Mouse (Mus musculus) limb, embryonic 12.5 days (tissue): ENCODE results near the gene Serpinf1. TPM values are rescaled to one million over a fixed set of nuclear protein-coding genes. Genes with fewer than 3 reads are reported as not detected.

Experiments
- ATAC-seq: fragments of 200-750 bp; cut with Nextera tagmentation; 2 replicates; pipeline ENCODE4 v1.8.0; 2017; ENCODE audit warnings: low read depth, moderate TSS enrichment; ENCODE audit not compliant: insufficient number of reproducible peaks, insufficient read depth, low FRiP score, low TSS enrichment
- H3K27ac ChIP-seq: fragments of 300-500 bp; sonication (generic); 2 replicates; pipeline ENCODE4 v1.5.1; 2016; ENCODE audit warnings: mild to moderate bottlenecking, moderate library complexity
- H3K27me3 ChIP-seq: fragments of 300-500 bp; sonication (generic); 2 replicates; pipeline ENCODE4 v1.6.1; 2016; ENCODE audit warnings: mild to moderate bottlenecking, moderate library complexity
- H3K36me3 ChIP-seq: fragments of 300-500 bp; sonication (generic); 2 replicates; pipeline ENCODE4 v1.6.1; 2016; ENCODE audit warnings: mild to moderate bottlenecking, moderate library complexity
- H3K4me1 ChIP-seq: fragments of 300-500 bp; sonication (generic); replicated peaks from 2 replicates; pipeline ENCODE4 v1.6.1; 2016
- H3K4me2 ChIP-seq: fragments of 300-500 bp; sonication (generic); 2 replicates; pipeline ENCODE4 v1.6.1; 2016; ENCODE audit warnings: mild to moderate bottlenecking, moderate library complexity
- H3K4me3 ChIP-seq: fragments of 300-500 bp; sonication (generic); replicated peaks from 2 replicates; pipeline ENCODE4 v1.5.1; 2016; ENCODE audit warnings: mild to moderate bottlenecking
- H3K9ac ChIP-seq: fragments of 300-500 bp; sonication (generic); replicated peaks from 2 replicates; pipeline ENCODE4 v1.6.1; 2016; ENCODE audit warnings: mild to moderate bottlenecking, moderate library complexity
- H3K9me3 ChIP-seq: fragments of 300-500 bp; sonication (generic); 2 replicates; pipeline ENCODE4 v1.6.1; 2016; ENCODE audit warnings: mild to moderate bottlenecking, moderate library complexity
- WGBS: fragments of 180-500 bp; shearing (Covaris S2); methylation state at CpG from one replicate; pipeline ENCODE4 v1.1.7; 2016; 5-methylcytosine and 5-hydroxymethylcytosine counted together
- polyA plus RNA-seq: library from polyadenylated mRNA; unstranded; fragments of >200 nt; fragmentation: Nextera tagmentation; extraction: Ambion mirVana; gene quantifications from 2 replicates; pipeline ENCODE4 v1.2.1, GENCODE M21; 2016

The Serpinf1 gene
- polyA plus RNA-seq, 1 experiment from 2014 or later, result 177 TPM

- ATAC-seq, result no peak
These were observed 18.5 kb upstream of the Serpinf1 start for GRCm38 (mm10) chr11:75441034-75441433.

GRCm38 (mm10) chr11:75439951-75440350 lies 17.4 kb upstream of the Serpinf1 start:
- no peak overlapping the region for H3K9ac ChIP-seq
- H3K27ac ChIP-seq, result no peak overlapping the region
- no peak overlapping the region for H3K4me2 ChIP-seq
- H3K36me3 ChIP-seq, result peaks cover 18% of the 10 kb centered on the region
- no peak for ATAC-seq
- H3K9me3 ChIP-seq, result no peaks in the 10 kb centered on the region
- H3K27me3 ChIP-seq, result no peaks in the 10 kb centered on the region
- no peaks in the 10 kb centered on the region for H3K4me1 ChIP-seq
- WGBS, result 82% methylated on average over 3 of the region's 3 CpGs
- no peak overlapping the region for H3K4me3 ChIP-seq

More at GRCm38 (mm10) chr11:75441034-75441433, 18.5 kb upstream of the Serpinf1 start:
- Histone ChIP-seq H3K4me3 (no peak overlapping the region), H3K27me3 (no peaks in the 10 kb centered on the region), H3K27ac (no peak overlapping the region), H3K9me3 (no peaks in the 10 kb centered on the region), H3K4me2 (no peak overlapping the region), H3K9ac (no peak overlapping the region), H3K36me3 (peaks cover 25% of the 10 kb centered on the region), H3K4me1 (no peaks in the 10 kb centered on the region)
- 77% methylated on average over 7 of the region's 7 CpGs for WGBS

DNA sequence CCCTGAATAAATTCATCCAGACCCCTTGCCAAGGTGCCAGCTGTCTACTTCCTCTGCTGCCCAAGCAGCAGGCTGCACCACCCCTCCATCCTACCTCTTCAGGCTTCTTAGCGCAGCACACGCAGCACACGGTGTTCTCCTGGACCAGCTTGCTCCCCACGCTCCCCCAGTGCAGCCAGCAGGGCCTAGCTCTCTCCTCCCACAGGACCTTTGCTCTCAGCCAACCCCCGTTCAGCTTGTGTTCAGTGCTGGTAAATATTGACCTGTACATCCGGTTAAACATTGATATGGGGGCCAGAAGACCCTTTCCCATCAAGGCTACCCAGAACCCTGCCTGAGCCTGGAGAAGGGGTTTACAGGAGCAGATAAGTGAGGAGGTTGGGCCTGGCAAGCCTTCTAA lies 16.9 kb upstream of the Serpinf1 start, which contains the start of gene Serpinf2:
TSS of gene Serpinf2 (minus strand) at position 229 of the 400 bp plus-strand sequence.
- no peak within 1 kb of the TSS for H3K4me3 ChIP-seq
- no peaks in the 10 kb centered on the region for H3K4me1 ChIP-seq
- no peak for ATAC-seq
- no peak within 1 kb of the TSS for H3K9ac ChIP-seq
- 90% methylated on average over 6 of the region's 6 CpGs for WGBS
- peaks cover 3% of the 10 kb centered on the region; the same call in 1 of the 2 replicates for H3K9me3 ChIP-seq
- H3K27ac ChIP-seq, result no peak within 1 kb of the TSS
- H3K27me3 ChIP-seq, result no peaks in the 10 kb centered on the region
- H3K36me3 ChIP-seq, result peaks cover 18% of the 10 kb centered on the region
- H3K4me2 ChIP-seq, result no peak within 1 kb of the TSS

GRCm38 (mm10) chr11:75438804-75439203 lies 16.3 kb upstream of the Serpinf1 start:
- 87% methylated on average over 3 of the region's 3 CpGs for WGBS
- H3K4me3 ChIP-seq, result no peak overlapping the region
- no peak overlapping the region for H3K4me2 ChIP-seq
- no peak for ATAC-seq
- no peak overlapping the region for H3K9ac ChIP-seq
- H3K9me3 ChIP-seq, result peaks cover 6% of the 10 kb centered on the region; the same call in 1 of the 2 replicates
- H3K36me3 ChIP-seq, result peaks cover 18% of the 10 kb centered on the region
- no peaks in the 10 kb centered on the region for H3K4me1 ChIP-seq
- H3K27ac ChIP-seq, result no peak overlapping the region
- no peaks in the 10 kb centered on the region for H3K27me3 ChIP-seq

DNA sequence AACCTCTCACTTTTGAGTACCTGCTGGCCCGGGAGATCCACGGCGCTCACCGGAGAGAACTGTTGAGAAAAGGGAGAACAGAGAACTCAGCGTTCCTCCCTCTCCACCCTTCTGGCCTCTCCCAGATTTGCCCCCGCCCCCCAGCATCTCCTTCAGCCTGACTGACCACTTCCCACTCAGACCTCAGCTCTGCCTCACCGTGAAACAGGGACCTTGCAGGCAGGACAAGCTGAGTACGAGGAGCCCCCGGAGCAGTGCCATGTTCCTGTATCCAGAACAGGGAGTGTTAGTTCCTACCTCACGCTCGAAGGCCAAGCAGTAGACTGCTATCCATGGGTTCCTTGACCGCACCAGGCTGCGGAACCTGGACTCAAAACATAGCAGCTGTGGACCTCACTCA lies 15.7 kb upstream of the Serpinf1 start:
- no peak for ATAC-seq
- H3K9me3 ChIP-seq, result peaks cover 6% of the 10 kb centered on the region; the same call in 1 of the 2 replicates
- no peak overlapping the region for H3K9ac ChIP-seq
- peaks cover 15% of the 10 kb centered on the region for H3K36me3 ChIP-seq
- H3K27me3 ChIP-seq, result no peaks in the 10 kb centered on the region
- no peaks in the 10 kb centered on the region for H3K4me1 ChIP-seq
- no peak overlapping the region for H3K4me2 ChIP-seq
- no peak overlapping the region for H3K27ac ChIP-seq
- no peak overlapping the region for H3K4me3 ChIP-seq
- 81% methylated on average over 13 of the region's 13 CpGs for WGBS

DNA sequence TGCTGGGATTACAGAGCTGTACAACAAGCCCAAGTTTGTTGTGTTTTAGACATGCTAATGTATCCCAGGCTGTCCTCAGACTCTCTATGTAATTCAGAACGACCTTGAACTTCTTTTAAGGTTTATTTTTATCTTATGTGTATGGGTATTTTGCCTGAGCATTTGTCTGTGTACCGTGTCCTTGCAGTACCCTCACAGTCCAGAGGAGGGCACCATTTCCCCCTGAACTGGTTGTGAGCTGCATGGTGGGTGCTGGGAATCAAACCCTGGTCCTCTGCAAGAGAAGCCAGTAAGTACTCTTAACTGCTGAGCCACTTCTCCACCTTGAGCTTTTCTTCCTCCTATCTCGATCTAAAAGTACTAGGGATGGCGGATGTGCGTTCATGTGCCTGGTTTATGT lies 11.6 kb upstream of the Serpinf1 start:
- 88% methylated on average over 5 of the region's 5 CpGs for WGBS
- Histone ChIP-seq H3K36me3 (no peaks in the 10 kb centered on the region), H3K4me2 (no peak overlapping the region)

DNA sequence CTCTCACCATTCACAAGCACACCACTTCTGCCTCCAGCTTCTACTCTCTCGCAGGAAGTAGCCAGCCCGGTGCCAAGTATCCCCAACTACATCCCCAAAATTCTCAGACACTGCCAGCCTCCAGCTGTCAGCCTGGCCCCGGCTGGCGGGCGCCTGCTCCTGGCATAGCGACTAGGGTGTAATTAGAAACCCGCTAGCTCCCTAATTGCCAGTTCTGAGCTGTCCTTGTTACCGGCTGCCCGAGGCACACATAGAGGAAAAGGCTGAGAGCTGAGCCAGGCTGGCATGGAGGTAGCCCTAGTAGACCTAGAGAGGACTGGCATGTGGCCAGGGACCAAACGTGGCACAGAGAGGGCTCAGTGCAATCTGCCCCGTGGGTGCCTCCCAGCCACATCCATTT lies 8.8 kb upstream of the Serpinf1 start:
- Histone ChIP-seq H3K4me2 (no peak overlapping the region), H3K9ac (no peak overlapping the region), H3K4me1 (no peaks in the 10 kb centered on the region), H3K27ac (no peak overlapping the region), H3K36me3 (no peaks in the 10 kb centered on the region), H3K27me3 (no peaks in the 10 kb centered on the region), H3K4me3 (no peak overlapping the region), H3K9me3 (peaks cover 8% of the 10 kb centered on the region; the same call in 1 of the 2 replicates)
- no peak for ATAC-seq
- WGBS, result 86% methylated on average over 11 of the region's 11 CpGs

More for the DNA sequence above, 11.6 kb upstream of the Serpinf1 start:
- H3K4me3 ChIP-seq, result no peak overlapping the region
- no peak for ATAC-seq
- H3K9me3 ChIP-seq, result peaks cover 8% of the 10 kb centered on the region; the same call in 1 of the 2 replicates
- H3K27ac ChIP-seq, result no peak overlapping the region
- H3K27me3 ChIP-seq, result no peaks in the 10 kb centered on the region
- no peaks in the 10 kb centered on the region for H3K4me1 ChIP-seq
- no peak overlapping the region for H3K9ac ChIP-seq

DNA sequence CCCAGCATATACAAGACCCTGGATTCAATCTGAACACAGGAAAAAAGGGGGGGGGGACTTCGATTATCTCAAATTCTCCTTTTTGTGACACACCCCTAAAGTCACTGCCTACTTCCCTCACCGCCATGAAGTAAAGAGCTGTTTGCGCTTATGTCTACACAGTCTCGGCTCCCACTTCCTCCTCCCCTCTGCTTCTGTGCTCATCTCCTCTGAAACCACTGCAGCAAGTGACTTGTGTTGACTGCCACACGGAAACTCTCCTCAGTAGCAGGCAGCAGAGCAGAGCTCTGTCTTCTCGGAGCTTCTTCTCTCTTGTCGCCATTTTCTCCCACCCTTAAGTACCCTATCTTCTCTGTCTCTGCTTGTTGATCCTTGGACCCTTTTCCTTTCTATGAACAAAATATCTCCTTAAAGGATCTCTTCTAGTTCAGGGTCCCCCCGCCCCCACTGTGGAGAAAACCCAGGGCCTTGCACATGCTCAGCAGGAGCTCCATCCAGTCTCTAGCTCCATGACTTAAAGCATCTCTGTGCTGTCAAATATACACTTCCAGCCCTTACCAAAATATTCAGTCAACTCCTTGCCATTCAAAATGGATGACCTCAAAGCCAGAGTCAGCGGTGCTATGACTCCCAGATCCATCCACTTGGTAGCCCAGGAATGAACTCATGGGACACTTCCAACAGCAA lies 6.7 kb upstream of the Serpinf1 start:
- Histone ChIP-seq H3K36me3 (no peaks in the 10 kb centered on the region), H3K27me3 (no peaks in the 10 kb centered on the region), H3K9ac (no peak overlapping the region), H3K4me1 (no peaks in the 10 kb centered on the region), H3K9me3 (peaks cover 3% of the 10 kb centered on the region; the same call in 1 of the 2 replicates), H3K27ac (no peak overlapping the region), H3K4me3 (no peak overlapping the region), H3K4me2 (no peak overlapping the region)
- ATAC-seq, result no peak
- 85% methylated on average over 9 of the region's 9 CpGs for WGBS

DNA sequence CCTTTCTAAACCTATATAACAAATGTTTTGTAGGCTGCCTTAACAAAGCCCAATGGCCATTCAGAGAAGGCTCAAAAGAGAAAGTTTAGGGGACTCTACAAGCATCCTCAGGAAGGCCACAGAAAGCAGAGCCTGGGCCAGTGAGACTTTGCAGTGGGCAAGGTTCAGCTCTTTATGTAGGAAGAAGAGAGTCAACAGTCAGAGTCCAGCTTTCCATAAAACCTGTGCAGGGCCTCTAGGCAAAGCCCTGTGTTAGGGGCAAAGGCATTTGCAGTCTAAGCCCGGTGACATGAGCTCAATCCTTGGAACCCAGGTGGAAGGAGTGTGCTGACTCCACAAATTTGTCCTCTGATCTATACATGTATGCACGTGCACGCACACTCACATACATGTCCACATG lies 2.0 kb upstream of the Serpinf1 start:
- WGBS, result 90% methylated on average over 3 of the region's 3 CpGs
- no peak overlapping the region for H3K27ac ChIP-seq

DNA sequence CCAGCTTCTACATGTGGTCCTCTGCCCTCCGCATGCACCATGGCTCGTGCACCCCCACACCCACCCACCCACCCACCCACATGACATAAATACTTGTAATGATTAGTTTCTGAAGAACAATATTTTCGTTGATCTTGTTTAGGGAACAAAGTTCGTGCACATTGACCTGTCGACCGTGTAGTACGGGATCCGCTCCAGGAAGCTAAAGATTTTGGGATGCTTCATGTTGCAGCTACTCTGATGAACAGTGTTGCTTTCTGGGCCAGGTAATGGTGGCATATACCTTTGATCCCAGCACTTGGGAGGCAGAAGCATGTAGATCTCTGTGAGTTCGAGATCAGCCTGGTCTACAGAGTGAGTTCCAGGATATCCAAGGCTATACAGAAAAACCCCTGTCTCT lies 1.5 kb upstream of the Serpinf1 start:
- no peak overlapping the region for H3K4me2 ChIP-seq
- no peak overlapping the region for H3K4me3 ChIP-seq
- no peak overlapping the region for H3K27ac ChIP-seq
- no peak for ATAC-seq
- 91% methylated on average over 9 of the region's 9 CpGs for WGBS
- no peak overlapping the region for H3K9ac ChIP-seq
- peaks cover 18% of the 10 kb centered on the region for H3K4me1 ChIP-seq
- no peaks in the 10 kb centered on the region for H3K36me3 ChIP-seq
- no peaks in the 10 kb centered on the region for H3K9me3 ChIP-seq
- no peaks in the 10 kb centered on the region for H3K27me3 ChIP-seq

More for the DNA sequence above, 2.0 kb upstream of the Serpinf1 start:
- H3K27me3 ChIP-seq, result no peaks in the 10 kb centered on the region
- H3K9ac ChIP-seq, result no peak overlapping the region
- no peaks in the 10 kb centered on the region for H3K36me3 ChIP-seq
- H3K4me3 ChIP-seq, result no peak overlapping the region
- no peak for ATAC-seq
- no peaks in the 10 kb centered on the region for H3K9me3 ChIP-seq
- peaks cover 18% of the 10 kb centered on the region for H3K4me1 ChIP-seq
- H3K4me2 ChIP-seq, result no peak overlapping the region

DNA sequence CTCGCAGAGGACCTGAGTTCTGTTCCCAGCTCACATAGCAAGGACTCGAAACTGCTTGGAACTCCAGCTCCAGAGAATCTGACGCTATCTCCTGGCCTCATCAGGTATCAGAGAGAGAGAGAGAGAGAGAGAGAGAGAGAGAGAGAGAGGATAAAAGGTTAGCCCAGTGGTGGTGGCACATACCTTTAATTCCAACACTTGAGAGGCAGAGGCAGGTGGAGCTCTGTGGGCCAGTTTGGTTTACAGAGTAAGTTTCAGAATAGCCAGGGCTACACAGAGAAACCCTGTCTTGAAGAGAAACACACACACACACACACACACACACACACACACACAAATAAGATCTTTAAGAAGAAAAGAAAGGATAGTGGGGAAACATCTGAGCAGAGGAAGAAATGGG lies 590 bp upstream of the Serpinf1 start:
- H3K9ac ChIP-seq, result no peak overlapping the region
- no peak overlapping the region for H3K4me3 ChIP-seq
- H3K27ac ChIP-seq, result no peak overlapping the region
- 89% methylated on average over 3 of the region's 3 CpGs for WGBS
- no peaks in the 10 kb centered on the region for H3K9me3 ChIP-seq
- H3K27me3 ChIP-seq, result no peaks in the 10 kb centered on the region
- H3K4me1 ChIP-seq, result peaks cover 18% of the 10 kb centered on the region
- no peak overlapping the region for H3K4me2 ChIP-seq
- no peak for ATAC-seq
- H3K36me3 ChIP-seq, result no peaks in the 10 kb centered on the region
